Mouse (Mus musculus) effector memory CD4-positive, alpha-beta T cell, adult 7 months (primary cell): Measurements from ENCODE around the gene Gm10271. TPM values are rescaled to one million over a fixed set of nuclear protein-coding genes. Genes with fewer than 3 reads are reported as not detected.

Source experiments
- polyA plus RNA-seq: library from polyadenylated mRNA; unstranded; fragments of 100-300 nt; shearing (Covaris generic); gene quantifications from one replicate; pipeline ENCODE4 v1.2.1, GENCODE M21; 2017

Gene Gm10271
- polyA plus RNA-seq = not detected

DNA sequence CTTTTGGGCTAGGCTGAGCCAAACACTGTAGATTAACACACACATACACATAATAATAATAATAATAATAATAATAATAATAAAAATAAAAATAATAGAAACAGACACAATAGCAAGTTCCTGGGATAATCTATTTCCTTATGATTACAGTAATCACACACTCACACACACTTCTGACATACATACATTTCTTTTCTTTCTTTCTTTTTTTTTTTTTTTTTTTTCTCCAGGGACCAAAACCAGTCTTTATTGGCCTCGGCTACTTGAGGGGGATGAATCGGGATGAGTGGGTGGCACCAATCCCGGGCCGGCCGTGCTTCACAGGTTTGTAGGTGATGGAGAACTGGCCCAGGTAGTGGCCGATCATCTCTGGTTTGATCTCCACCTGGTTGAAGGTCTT, at the start of gene Gm10271:
Gene Gm10271 (minus strand): TSS at position 101 of the 400 bp plus-strand sequence.

DNA sequence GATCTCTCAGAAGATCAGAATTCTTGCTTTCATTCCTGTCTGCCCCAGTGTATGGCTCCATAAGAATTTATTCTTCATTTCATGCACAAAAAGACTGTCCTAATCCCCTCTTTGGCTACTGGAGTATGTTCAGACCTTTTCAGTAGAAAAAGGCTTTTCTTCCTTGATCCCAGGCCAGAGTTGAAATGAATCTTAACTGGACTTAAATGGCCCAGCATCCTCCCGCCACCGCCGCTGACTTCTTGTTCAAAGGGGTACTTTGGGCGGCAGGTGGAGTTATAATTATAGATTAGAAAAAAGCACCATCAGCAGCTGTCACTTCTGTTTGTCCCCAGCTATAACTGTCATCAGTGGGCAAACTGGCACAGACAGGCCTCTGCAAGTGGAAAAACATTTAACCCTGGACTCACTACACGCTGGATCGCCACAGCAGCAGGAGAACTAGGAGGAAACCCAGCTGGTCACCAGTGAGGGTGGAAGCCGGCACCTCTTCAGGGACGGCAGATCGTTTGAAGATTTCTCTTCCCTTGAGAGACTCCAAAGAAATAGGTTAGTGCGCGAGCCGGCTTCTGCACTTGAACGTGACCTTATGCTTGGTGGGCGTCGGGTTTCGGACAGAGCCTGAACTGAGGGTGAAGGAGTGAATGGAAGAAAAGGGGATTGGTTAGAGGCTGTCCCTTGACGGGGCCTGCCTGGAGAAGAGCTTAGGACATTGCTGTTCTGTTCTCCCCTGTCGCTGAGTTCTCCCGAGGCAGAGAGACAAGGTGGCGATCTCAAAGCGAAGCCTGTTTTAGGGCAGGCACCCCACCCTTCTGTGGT, 14.1 kb upstream of the Gm10271 start, which contains the start of gene Best3:
Gene Best3 (plus strand): TSS at position 51 of the 819 bp plus-strand sequence.

DNA sequence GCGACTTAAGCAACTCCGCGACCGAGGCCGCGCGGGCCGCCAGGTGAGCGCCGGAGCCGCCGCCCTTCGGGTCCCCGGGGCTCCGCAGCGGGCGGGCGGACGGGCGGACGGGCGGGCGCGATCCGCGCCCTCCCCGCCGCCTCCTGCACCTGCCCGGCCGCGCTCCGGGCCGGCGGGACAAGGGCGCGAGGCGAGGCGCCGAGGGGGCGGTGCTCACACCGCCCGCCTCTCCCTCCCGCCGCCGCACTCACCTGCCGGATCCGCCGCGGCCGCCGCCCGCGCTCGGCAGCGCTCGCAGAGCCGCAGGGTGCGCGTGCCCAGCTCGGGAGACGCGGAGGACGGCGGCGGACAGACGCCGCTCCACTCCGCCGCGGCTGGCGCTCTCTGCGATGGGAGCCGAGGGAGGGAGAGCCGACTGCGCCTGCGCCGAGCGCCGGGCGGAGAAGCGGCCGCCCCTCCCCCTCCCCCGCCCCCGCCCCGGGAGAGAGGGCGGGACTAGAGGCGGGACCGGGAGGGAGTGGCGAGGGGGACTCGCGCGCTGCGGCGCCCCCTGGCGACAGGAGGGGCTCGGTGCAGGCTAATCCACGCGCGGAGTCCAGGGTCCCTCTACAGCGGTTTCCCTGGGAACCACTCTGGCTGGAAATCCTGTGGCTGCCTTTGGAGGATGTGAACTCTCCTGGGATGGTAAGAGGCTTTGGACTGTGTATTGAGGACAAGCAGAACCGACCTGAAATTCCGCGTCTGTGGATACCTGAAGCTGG, 22.2 kb downstream of the Gm10271 start, which contains the start of gene Rab3ip:
Gene Rab3ip (minus strand): TSS at position 761 of the 761 bp plus-strand sequence.

Other genes with a start within 250 kb of the Gm10271 start
- gene Myrfl, start 75.7 kb downstream of the Gm10271 start, polyA plus RNA-seq = not detected
- gene Rab3ip, start 21.8 kb downstream of the Gm10271 start, polyA plus RNA-seq = 30.0 TPM
- gene Best3, start 13.7 kb upstream of the Gm10271 start, polyA plus RNA-seq = not detected
- gene Lrrc10, start 72.7 kb upstream of the Gm10271 start, polyA plus RNA-seq = not detected
- gene Cct2, start 91.2 kb upstream of the Gm10271 start, polyA plus RNA-seq = 170 TPM
- 16.9 TPM for gene Frs2, start 175.9 kb upstream of the Gm10271 start, polyA plus RNA-seq